Mouse (Mus musculus) liver, adult 2 months (tissue): ENCODE results near the gene Brinp3.

Experiments
- CTCF ChIP-seq: fragments of 200-500 bp; IDR thresholded peaks from 2 replicates; pipeline ENCODE4 v1.5.1; 2011; ENCODE audit warnings: low read depth, low read length, control low read depth
- POLR2A ChIP-seq: fragments of 200-500 bp; IDR thresholded peaks from 2 replicates; pipeline ENCODE4 v1.6.1; 2011; ENCODE audit warnings: low read length, control low read depth; ENCODE audit not compliant: insufficient read depth; ENCODE audit errors: extremely low read depth

DNA sequence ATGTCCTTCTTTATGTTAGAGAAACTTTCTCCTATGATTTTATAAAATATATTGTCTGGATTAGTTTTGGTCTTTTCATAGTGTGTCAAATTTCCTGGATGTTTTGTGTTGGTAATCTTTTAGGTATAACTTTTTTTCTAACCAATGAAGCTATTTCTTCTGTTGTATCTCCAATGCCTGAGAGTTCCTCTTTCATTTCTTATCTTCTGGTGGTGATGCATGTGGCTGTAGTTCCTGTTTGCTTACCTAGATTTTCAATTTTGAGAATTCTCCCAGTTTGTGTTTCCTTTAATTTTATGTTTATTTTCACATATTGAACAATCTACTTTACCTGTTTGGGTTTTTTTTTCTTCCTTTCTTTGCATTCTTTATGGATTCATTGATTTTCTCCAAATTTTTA, 404.1 kb downstream of the Brinp3 start:
- TF ChIP-seq POLR2A: no peak
- TF ChIP-seq CTCF: no peak
